Mouse (Mus musculus): ENCODE measurements around the gene Tmem211.

Tmem211 gene

GRCm38 (mm10) chr5:113280138-113280856 lies 53.6 kb downstream of the Tmem211 start:
- DNase-seq: no peak

- no peak for DNase-seq
These were observed 54.8 kb downstream of the Tmem211 start for GRCm38 (mm10) chr5:113281557-113281956.

GRCm38 (mm10) chr5:113283726-113284125 lies 57.0 kb downstream of the Tmem211 start:
- DNase-seq: no peak

DNA sequence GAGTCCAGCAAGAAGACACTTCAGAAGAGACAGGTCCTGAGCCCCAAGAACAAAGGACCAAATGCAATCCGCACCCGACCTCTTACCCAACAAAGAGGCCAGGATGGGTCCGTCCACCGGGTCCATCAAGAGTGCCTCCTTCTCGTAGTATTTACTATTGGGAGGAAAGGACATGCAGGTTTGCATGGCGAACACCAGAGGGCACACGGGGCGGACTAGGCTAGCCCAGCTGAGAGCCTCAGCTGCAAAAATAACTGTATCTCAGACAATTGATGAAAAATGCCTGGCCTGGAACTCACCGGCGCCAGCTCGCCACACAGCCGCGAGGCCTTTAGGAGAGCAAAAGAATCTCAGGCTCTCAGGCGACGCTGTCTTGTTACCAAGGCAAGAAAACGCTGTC lies 58.8 kb downstream of the Tmem211 start:
- DNase-seq: no peak

- DNase-seq: no peak
These were observed 59.3 kb downstream of the Tmem211 start for GRCm38 (mm10) chr5:113286048-113286447.

- peak; percentile 45 to 65 for DNase-seq
These were observed 60.1 kb downstream of the Tmem211 start for GRCm38 (mm10) chr5:113286591-113287520.

DNA sequence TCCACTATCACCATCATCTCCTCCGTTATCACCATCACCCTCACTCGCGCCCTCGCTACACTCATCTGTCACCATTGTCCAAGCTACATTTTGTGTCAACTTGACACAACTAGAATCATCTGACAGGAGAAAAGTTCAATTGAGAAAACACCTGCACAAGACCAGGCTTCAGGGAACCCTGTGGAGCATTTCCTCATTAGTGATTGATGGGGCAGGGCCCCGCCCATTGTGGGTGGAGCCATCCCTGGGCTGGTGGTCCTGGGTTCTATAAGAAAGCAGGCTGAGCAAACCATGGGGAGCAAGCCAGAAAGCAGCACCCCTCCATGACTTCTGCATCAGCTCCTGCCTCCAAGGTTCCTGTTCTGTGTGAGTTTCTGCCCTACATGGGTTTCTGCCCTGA lies 61.1 kb downstream of the Tmem211 start:
- no peak for DNase-seq

- DNase-seq: no peak
These were observed 61.8 kb downstream of the Tmem211 start for GRCm38 (mm10) chr5:113288490-113288889.
